Mouse (Mus musculus): ENCODE results near the gene Dact3. TPM values are rescaled to one million over a fixed set of nuclear protein-coding genes. Genes with fewer than 3 reads are reported as not detected.

Gene Dact3
- not detected for total RNA-seq (2023)

GRCm38 (mm10) chr7:16875310-16875325 lies at the start of gene Dact3:
Dact3 (plus strand) TSS chr7:16875317.

GRCm38 (mm10) chr7:16842645-16843063 lies 32.5 kb upstream of the Dact3 start, which contains the start of gene Prkd2:
Prkd2 (plus strand) TSS chr7:16842902.

GRCm38 (mm10) chr7:16891641-16892351 lies 16.7 kb downstream of the Dact3 start, which contains the start of gene Gng8:
Gng8 (plus strand) TSS chr7:16891786.

GRCm38 (mm10) chr7:16906281-16906680 lies 31.2 kb downstream of the Dact3 start, which contains the start of gene Ptgir:
Ptgir (plus strand) TSS chr7:16906490.

GRCm38 (mm10) chr7:16924037-16924834 lies 49.1 kb downstream of the Dact3 start, which contains the start of gene Calm3:
Calm3 (minus strand) TSS chr7:16924114.

Other genes with a start within 250 kb of the Dact3 start
- gene Ceacam15, start 199.6 kb upstream of the Dact3 start, total RNA-seq (2023) = not detected
- not detected for gene Ceacam9, start 153.4 kb upstream of the Dact3 start, total RNA-seq (2023)
- gene Ap2s1, start 136.9 kb upstream of the Dact3 start, total RNA-seq (2023) = 52.9 TPM
- gene Slc1a5, start 94.0 kb upstream of the Dact3 start, total RNA-seq (2023) = 121 TPM
- 94.1 TPM for gene Strn4, start 59.4 kb upstream of the Dact3 start, total RNA-seq (2023)
- gene Fkrp, start 58.6 kb upstream of the Dact3 start, total RNA-seq (2023) = 19.2 TPM
- gene Prkd2, start 32.4 kb upstream of the Dact3 start, total RNA-seq (2023) = 204 TPM
- not detected for gene Gng8, start 16.5 kb downstream of the Dact3 start, total RNA-seq (2023)
- 1.9 TPM for gene Ptgir, start 31.2 kb downstream of the Dact3 start, total RNA-seq (2023)
- gene Calm3, start 48.8 kb downstream of the Dact3 start, total RNA-seq (2023) = 98.0 TPM
- gene Pnmal2, start 69.4 kb downstream of the Dact3 start, total RNA-seq (2023) = not detected
- not detected for gene Pnmal1, start 84.4 kb downstream of the Dact3 start, total RNA-seq (2023)
- 3.0 TPM for gene Gm42372, start 107.8 kb downstream of the Dact3 start, total RNA-seq (2023)
- 0.15 TPM for gene Ccdc8, start 117.4 kb downstream of the Dact3 start, total RNA-seq (2023)
- gene Ppp5c, start 152.6 kb downstream of the Dact3 start, total RNA-seq (2023) = 91.5 TPM
- 4.0 TPM for gene Hif3a, start 187.1 kb downstream of the Dact3 start, total RNA-seq (2023)
- 0.21 TPM for gene Psg16, start 198.7 kb downstream of the Dact3 start, total RNA-seq (2023)

Measured in CD4-positive naive resting alpha-beta T cell, adult 76 days (primary cell).